Mouse (Mus musculus): Measurements from ENCODE around the gene A930033H14Rik.

Gene A930033H14Rik

GRCm38 (mm10) chr10:69193721-69194120 lies 19.2 kb downstream of the A930033H14Rik start:
- no peak for DNase-seq (ENCODE audit: low read depth, low spot score)

GRCm38 (mm10) chr10:69192266-69192665 lies 20.6 kb downstream of the A930033H14Rik start:
- no peak for DNase-seq (ENCODE audit: low read depth, low spot score)

GRCm38 (mm10) chr10:69190434-69191160 lies 22.3 kb downstream of the A930033H14Rik start:
- DNase-seq (ENCODE audit: low read depth, low spot score): no peak

- DNase-seq (ENCODE audit: low read depth, low spot score): no peak
These were observed 25.0 kb downstream of the A930033H14Rik start for GRCm38 (mm10) chr10:69187773-69188443.

- peak; percentile 98 for DNase-seq (ENCODE audit: low read depth, low spot score)
These were observed 26.7 kb downstream of the A930033H14Rik start for GRCm38 (mm10) chr10:69185894-69186893.

- DNase-seq (ENCODE audit: low read depth, low spot score): peak; percentile 83
These were observed 27.5 kb downstream of the A930033H14Rik start for GRCm38 (mm10) chr10:69185431-69185830.

GRCm38 (mm10) chr10:69184903-69185302 lies 28.0 kb downstream of the A930033H14Rik start:
- DNase-seq (ENCODE audit: low read depth, low spot score): no peak

- DNase-seq (ENCODE audit: low read depth, low spot score): peak; percentile 58
These were observed 31.9 kb downstream of the A930033H14Rik start for GRCm38 (mm10) chr10:69180997-69181396.

GRCm38 (mm10) chr10:69179341-69179740 lies 33.6 kb downstream of the A930033H14Rik start:
- DNase-seq (ENCODE audit: low read depth, low spot score): no peak

- DNase-seq (ENCODE audit: low read depth, low spot score): no peak
These were observed 36.8 kb downstream of the A930033H14Rik start for GRCm38 (mm10) chr10:69176116-69176515.

- no peak for DNase-seq (ENCODE audit: low read depth, low spot score)
These were observed 40.5 kb downstream of the A930033H14Rik start for GRCm38 (mm10) chr10:69172412-69172811.

GRCm38 (mm10) chr10:69166514-69166913 lies 46.4 kb downstream of the A930033H14Rik start:
- DNase-seq (ENCODE audit: low read depth, low spot score): no peak

GRCm38 (mm10) chr10:69165847-69166246 lies 47.1 kb downstream of the A930033H14Rik start:
- no peak for DNase-seq (ENCODE audit: low read depth, low spot score)

- DNase-seq (ENCODE audit: low read depth, low spot score): peak; percentile 65
These were observed 47.8 kb downstream of the A930033H14Rik start for GRCm38 (mm10) chr10:69165125-69165524.

- no peak for DNase-seq (ENCODE audit: low read depth, low spot score)
These were observed 49.7 kb downstream of the A930033H14Rik start for GRCm38 (mm10) chr10:69163216-69163615.

GRCm38 (mm10) chr10:69162577-69162976 lies 50.3 kb downstream of the A930033H14Rik start:
- DNase-seq (ENCODE audit: low read depth, low spot score): no peak

GRCm38 (mm10) chr10:69161503-69161902 lies 51.4 kb downstream of the A930033H14Rik start:
- no peak for DNase-seq (ENCODE audit: low read depth, low spot score)

- no peak for DNase-seq (ENCODE audit: low read depth, low spot score)
These were observed 52.0 kb downstream of the A930033H14Rik start for GRCm38 (mm10) chr10:69160877-69161276.

All from 3T3-L1 (cell line).